Mouse (Mus musculus) MEL (cell line): Measurements from ENCODE around the gene Fam69a. TPM values are rescaled to one million over a fixed set of nuclear protein-coding genes. Genes with fewer than 3 reads are reported as not detected.

Experiments
- DNase-seq: peaks from one replicate; pipeline ENCODE4 v3.0.0; 2011; ENCODE audit warnings: low read depth, low spot score
- H3K27ac ChIP-seq: 2 replicates; pipeline ENCODE4 v1.5.1; 2012; ENCODE audit warnings: low read depth, mild to moderate bottlenecking, control low read depth, low read length, moderate library complexity; ENCODE audit not compliant: control insufficient read depth
- H3K27me3 ChIP-seq, 2 experiments: fragments of 150-350 bp in 1 of 2; sonication (generic) in 1 of 2; 2 replicates each; pipeline ENCODE4 v1.6.1; 2012; ENCODE audit warnings: low read length in 2 of 2, mild to moderate bottlenecking in 2 of 2, improper control_type of control experiment in 1 of 2, moderate library complexity in 1 of 2; ENCODE audit not compliant: insufficient read depth in 2 of 2, control insufficient read depth in 1 of 2
- H3K36me3 ChIP-seq, 2 experiments: 2 replicates each; pipeline ENCODE4 v1.6.1; 2012 to 2014; ENCODE audit warnings: low read length in 2 of 2, improper control_type of control experiment in 1 of 2, inconsistent platforms in 1 of 2, mild to moderate bottlenecking in 1 of 2; ENCODE audit not compliant: insufficient read depth in 2 of 2, control insufficient read depth in 1 of 2
- H3K4me1 ChIP-seq, 2 experiments: fragments of 150-350 bp in 1 of 2; sonication (generic) in 1 of 2; 2 replicates each; pipeline ENCODE4 v1.6.1; 2012; ENCODE audit warnings: low read length in 2 of 2, improper control_type of control experiment in 1 of 2, mild to moderate bottlenecking in 1 of 2; ENCODE audit not compliant: insufficient read depth in 2 of 2, control insufficient read depth in 1 of 2
- H3K4me3 ChIP-seq, 2 experiments: fragments of 150-350 bp in 1 of 2; sonication (generic) in 1 of 2; 2 replicates each; pipeline ENCODE4 v1.5.1; 2012; ENCODE audit warnings: low read depth in 2 of 2, low read length in 2 of 2, mild to moderate bottlenecking in 2 of 2, moderate library complexity in 2 of 2, control low read depth in 1 of 2, improper control_type of control experiment in 1 of 2; ENCODE audit not compliant: control insufficient read depth in 1 of 2, insufficient read depth in 1 of 2
- H3K79me2 ChIP-seq: 2 replicates; pipeline ENCODE4 v1.6.1; 2012; ENCODE audit warnings: mild to moderate bottlenecking, low read length, moderate library complexity; ENCODE audit not compliant: control insufficient read depth, poor library complexity, insufficient read depth
- H3K9ac ChIP-seq: 2 replicates; pipeline ENCODE4 v1.6.1; 2012; ENCODE audit warnings: low read depth, mild to moderate bottlenecking, control low read depth, low read length, moderate library complexity; ENCODE audit not compliant: control insufficient read depth, poor library complexity, severe bottlenecking
- H3K9me3 ChIP-seq: fragments of 150-350 bp; sonication (generic); replicated peaks from 2 replicates; pipeline ENCODE4 v1.6.1; 2012; ENCODE audit warnings: mild to moderate bottlenecking, low read length, improper control_type of control experiment, moderate library complexity; ENCODE audit not compliant: insufficient read depth
- BHLHE40 ChIP-seq: IDR thresholded peaks from 2 replicates; pipeline ENCODE4 v1.6.1; 2012; ENCODE audit warnings: low read depth, mild to moderate bottlenecking, inconsistent platforms, low read length, improper control_type of control experiment, borderline replicate concordance
- CHD1 ChIP-seq: IDR thresholded peaks from 2 replicates; pipeline ENCODE4 v1.6.1; 2012; ENCODE audit warnings: low read depth, mild to moderate bottlenecking, inconsistent platforms, low read length, improper control_type of control experiment
- CHD2 ChIP-seq: IDR thresholded peaks from 2 replicates; pipeline ENCODE4 v1.6.1; 2011; ENCODE audit warnings: low read length, improper control_type of control experiment
- E2F4 ChIP-seq: IDR thresholded peaks from 2 replicates; pipeline ENCODE4 v1.6.1; 2011; ENCODE audit warnings: low read depth, low read length, improper control_type of control experiment, borderline replicate concordance
- EP300 ChIP-seq, 2 experiments: IDR thresholded peaks; 2 replicates each; pipeline ENCODE4 v1.6.1; 2011; ENCODE audit warnings: improper control_type of control experiment in 2 of 2, low read length in 2 of 2, low read depth in 1 of 2, mild to moderate bottlenecking in 1 of 2
- ETS1 ChIP-seq: IDR thresholded peaks from 2 replicates; pipeline ENCODE4 v1.6.1; 2012; ENCODE audit warnings: low read depth, mild to moderate bottlenecking, inconsistent platforms, low read length, improper control_type of control experiment, moderate library complexity
- GABPA ChIP-seq: IDR thresholded peaks from 2 replicates; pipeline ENCODE4 v1.6.1; 2012; ENCODE audit warnings: low read depth, mild to moderate bottlenecking, inconsistent platforms, low read length, improper control_type of control experiment, moderate library complexity
- HCFC1 ChIP-seq: IDR thresholded peaks from 2 replicates; pipeline ENCODE4 v1.6.1; 2012; ENCODE audit warnings: low read depth, mild to moderate bottlenecking, inconsistent platforms, low read length, improper control_type of control experiment, moderate library complexity
- JUND ChIP-seq: IDR thresholded peaks from 2 replicates; pipeline ENCODE4 v1.6.1; 2011; ENCODE audit warnings: low read depth, mild to moderate bottlenecking, improper control_type of control experiment, low read length
- KAT2A ChIP-seq: conservative IDR thresholded peaks from 2 replicates; pipeline ENCODE4 v1.6.1; 2012; ENCODE audit warnings: low read depth, low read length, improper control_type of control experiment, inconsistent platforms
- MAFK ChIP-seq: IDR thresholded peaks from 2 replicates; pipeline ENCODE4 v1.6.1; 2011; ENCODE audit warnings: low read depth, mild to moderate bottlenecking, low read length, improper control_type of control experiment, borderline replicate concordance
- MAX ChIP-seq: IDR thresholded peaks from 2 replicates; pipeline ENCODE4 v1.6.1; 2011; ENCODE audit warnings: low read length, improper control_type of control experiment
- MEF2A ChIP-seq: IDR thresholded peaks from 2 replicates; pipeline ENCODE4 v1.6.1; 2014; ENCODE audit warnings: low read depth, mild to moderate bottlenecking, inconsistent platforms, low read length, improper control_type of control experiment; ENCODE audit not compliant: poor library complexity, insufficient replicate concordance, severe bottlenecking; ENCODE audit errors: extremely low read depth
- MXI1 ChIP-seq: IDR thresholded peaks from 2 replicates; pipeline ENCODE4 v1.6.1; 2011; ENCODE audit warnings: mild to moderate bottlenecking, low read depth, low read length, improper control_type of control experiment
- MYC ChIP-seq: IDR thresholded peaks from 2 replicates; pipeline ENCODE4 v1.6.1; 2011; ENCODE audit warnings: low read depth, mild to moderate bottlenecking, low read length, improper control_type of control experiment, moderate library complexity
- NRF1 ChIP-seq: IDR thresholded peaks from 2 replicates; pipeline ENCODE4 v1.6.1; 2014; ENCODE audit warnings: low read depth, mild to moderate bottlenecking, inconsistent platforms, low read length, improper control_type of control experiment, moderate library complexity; ENCODE audit not compliant: poor library complexity, insufficient read depth, severe bottlenecking
- POLR2A ChIP-seq, 2 experiments: IDR thresholded peaks; 2 replicates each; pipeline ENCODE4 v1.6.1; 2011 to 2012; ENCODE audit warnings: low read length in 2 of 2, mild to moderate bottlenecking in 2 of 2, control low read depth in 1 of 2, improper control_type of control experiment in 1 of 2, low read depth in 1 of 2, moderate library complexity in 1 of 2; ENCODE audit not compliant: control insufficient read depth in 1 of 2, insufficient read depth in 1 of 2, poor library complexity in 1 of 2
- POLR2AphosphoS2 ChIP-seq: IDR thresholded peaks from 2 replicates; pipeline ENCODE4 v1.6.1; 2011; ENCODE audit warnings: low read length, improper control_type of control experiment
- POLR2AphosphoS5 ChIP-seq: IDR thresholded peaks from 2 replicates; pipeline ENCODE4 v1.6.1; 2012; ENCODE audit warnings: low read depth, borderline replicate concordance, mild to moderate bottlenecking, inconsistent platforms, low read length, moderate library complexity, mixed read lengths
- RAD21 ChIP-seq: IDR thresholded peaks from 2 replicates; pipeline ENCODE4 v1.6.1; 2011; ENCODE audit warnings: mild to moderate bottlenecking, low read depth, low read length, improper control_type of control experiment
- SIN3A ChIP-seq: IDR thresholded peaks from 2 replicates; pipeline ENCODE4 v1.6.1; 2012; ENCODE audit warnings: low read length, improper control_type of control experiment, inconsistent platforms
- SMC3 ChIP-seq: IDR thresholded peaks from 2 replicates; pipeline ENCODE4 v1.6.1; 2011; ENCODE audit warnings: low read depth, low read length, improper control_type of control experiment
- TAL1 ChIP-seq: IDR thresholded peaks from 2 replicates; pipeline ENCODE4 v1.6.1; 2012; ENCODE audit warnings: mild to moderate bottlenecking, inconsistent platforms, low read length, moderate library complexity, mixed read lengths
- TBP ChIP-seq: IDR thresholded peaks from 2 replicates; pipeline ENCODE4 v1.8.0; 2011; ENCODE audit warnings: low read depth, low read length, improper control_type of control experiment
- TCF12 ChIP-seq: IDR thresholded peaks from 2 replicates; pipeline ENCODE4 v1.6.1; 2014; ENCODE audit warnings: low read depth, mild to moderate bottlenecking, inconsistent platforms, low read length, improper control_type of control experiment, moderate library complexity
- UBTF ChIP-seq: IDR thresholded peaks from 2 replicates; pipeline ENCODE4 v1.6.1; 2012; ENCODE audit warnings: low read depth, mild to moderate bottlenecking, inconsistent platforms, low read length, improper control_type of control experiment, moderate library complexity, borderline replicate concordance; ENCODE audit not compliant: insufficient read depth
- USF1 ChIP-seq: IDR thresholded peaks from 2 replicates; pipeline ENCODE4 v1.6.1; 2014; ENCODE audit warnings: low read depth, mild to moderate bottlenecking, inconsistent platforms, low read length, improper control_type of control experiment, moderate library complexity
- USF2 ChIP-seq, 2 experiments: IDR thresholded peaks; 2 replicates each; pipeline ENCODE4 v1.6.1; 2011 to 2012; ENCODE audit warnings: improper control_type of control experiment in 2 of 2, low read length in 2 of 2, borderline replicate concordance in 1 of 2, inconsistent platforms in 1 of 2, low read depth in 1 of 2, mild to moderate bottlenecking in 1 of 2; ENCODE audit not compliant: insufficient read depth in 1 of 2
- ZKSCAN1 ChIP-seq: IDR thresholded peaks from 2 replicates; pipeline ENCODE4 v1.6.1; 2012; ENCODE audit warnings: low read depth, mild to moderate bottlenecking, inconsistent platforms, low read length, improper control_type of control experiment, moderate library complexity
- ZMIZ1 ChIP-seq: IDR thresholded peaks from 2 replicates; pipeline ENCODE4 v1.6.1; 2012; ENCODE audit warnings: low read depth, mild to moderate bottlenecking, inconsistent platforms, low read length, improper control_type of control experiment, moderate library complexity
- polyA plus RNA-seq, 2 experiments: library from polyadenylated mRNA; stranded (reverse) in 1 of 2; unstranded in 1 of 2; fragments of >175 nt in 1 of 2; fragments of >200 nt in 1 of 2; gene quantifications; 2 replicates each; pipeline versions ENCODE4 v1.2.1 to v1.2.4; 2012; ENCODE audit warnings: low replicate concordance in 2 of 2, low read depth in 1 of 2; ENCODE audit not compliant: insufficient read length in 2 of 2, insufficient read depth in 1 of 2, missing spikeins in 1 of 2
- total RNA-seq: library from RNA; depleted of rRNA; stranded (reverse); fragments of 300-350 nt; gene quantifications from 2 replicates; pipeline ENCODE4 v1.2.3, GENCODE M21; 2012

Fam69a gene
- total and polyA plus RNA-seq, 3 experiments = 8.5 to 10.6 TPM; not detected in 1

DNA sequence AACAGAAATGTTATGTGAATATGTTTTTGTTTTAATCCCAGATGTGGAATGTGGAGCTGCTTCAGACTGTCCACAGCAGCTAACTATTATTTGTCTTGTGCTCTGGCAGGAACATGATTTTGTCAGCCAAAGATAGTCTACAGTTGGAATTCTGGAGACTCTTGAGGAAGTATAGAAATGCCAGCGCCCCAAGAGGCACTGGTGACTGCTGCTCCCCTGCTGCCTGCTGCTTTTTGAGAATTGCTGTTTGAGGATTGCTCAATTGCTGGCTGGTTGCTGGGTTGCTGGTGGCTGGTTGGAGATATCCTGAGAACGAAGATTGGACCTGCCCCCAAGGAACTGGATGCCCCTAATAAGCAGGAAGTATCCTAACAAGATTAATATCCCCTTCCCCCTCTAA is 22.8 kb upstream of the Fam69a start:
- no peak overlapping the region for H3K4me3 ChIP-seq
- TF ChIP-seq UBTF (no peak), JUND (no peak), MAX (no peak), BHLHE40 (no peak), TBP (no peak), CHD2 (no peak), TCF12 (no peak), E2F4 (no peak), POLR2A (IDR thresholded peaks at IDR 0.05; ENCODE audit: control insufficient read depth in 1 of 2, insufficient read depth in 1 of 2, low read depth in 1 of 2, low read length in 2 of 2, poor library complexity in 1 of 2) (no peak), MAFK (no peak), TAL1 (no peak), ZMIZ1 (no peak), MXI1 (no peak), KAT2A (no peak), EP300 (IDR thresholded peaks at IDR 0.05; ENCODE audit: low read depth in 1 of 2, low read length in 2 of 2) (no peak), HCFC1 (no peak), ETS1 (no peak), MYC (no peak)
- TF ChIP-seq, all 39 proteins: peak for 0
- no peaks in the 10 kb centered on the region; a peak in 1 of 4 replicates for H3K27me3 ChIP-seq
- no peak for DNase-seq
- H3K9me3 ChIP-seq = no peaks in the 10 kb centered on the region
- no peak overlapping the region for H3K27ac ChIP-seq
- peaks cover 0 to 7% of the 10 kb centered on the region in 2 experiments; a peak in 2 of 4 replicates for H3K36me3 ChIP-seq
- peaks cover 0 to 3% of the 10 kb centered on the region in 2 experiments; a peak in 3 of 4 replicates for H3K4me1 ChIP-seq
- no peaks in the 10 kb centered on the region for H3K79me2 ChIP-seq
- no peak overlapping the region for H3K9ac ChIP-seq

DNA sequence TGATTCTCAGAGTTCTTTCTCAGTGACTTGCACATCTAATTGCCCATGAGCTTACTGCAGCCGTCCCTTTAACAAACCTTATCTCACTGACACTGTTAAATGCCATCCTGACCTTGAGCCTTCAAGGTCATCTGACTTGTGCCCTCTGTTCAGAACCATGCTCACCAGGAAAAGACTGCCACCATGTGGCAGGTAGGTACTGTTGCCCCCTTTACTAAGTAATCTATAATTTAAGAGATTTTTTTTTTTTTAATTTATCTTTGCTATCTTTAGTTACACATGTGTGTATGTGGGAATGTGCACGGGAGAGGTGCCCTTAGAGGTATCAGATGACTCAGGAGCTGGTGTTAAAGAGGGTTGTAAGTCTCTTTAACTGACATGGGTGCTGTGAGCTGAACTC is 18.2 kb upstream of the Fam69a start:
- Histone ChIP-seq H3K4me1 (peaks cover 0 to 8% of the 10 kb centered on the region in 2 experiments; a peak in 2 of 4 replicates), H3K27me3 (no peaks in the 10 kb centered on the region; a peak in 1 of 4 replicates), H3K4me3 (no peak overlapping the region), H3K9me3 (no peaks in the 10 kb centered on the region), H3K27ac (no peak overlapping the region), H3K9ac (no peak overlapping the region), H3K79me2 (no peaks in the 10 kb centered on the region), H3K36me3 (peaks cover 0 to 8% of the 10 kb centered on the region in 2 experiments; a peak in 2 of 4 replicates)
- peak; percentile 63 for DNase-seq
- TF ChIP-seq USF1 = peak; percentile 46; the same call in 1 of the 2 replicates
- TF ChIP-seq SIN3A = no peak
- TF ChIP-seq BHLHE40 = no peak
- TF ChIP-seq EP300 (IDR thresholded peaks at IDR 0.05; ENCODE audit: low read depth in 1 of 2, low read length in 2 of 2) = no peak; a peak in 1 of 4 replicates
- TF ChIP-seq USF2 (IDR thresholded peaks at IDR 0.05; ENCODE audit: borderline replicate concordance in 1 of 2, insufficient read depth in 1 of 2, low read depth in 1 of 2, low read length in 2 of 2) = no peak
- no peak for TF ChIP-seq TAL1
- TF ChIP-seq MEF2A = no peak
- TF ChIP-seq NRF1 = no peak
- TF ChIP-seq MYC = no peak
- TF ChIP-seq KAT2A = no peak
- TF ChIP-seq POLR2A (IDR thresholded peaks at IDR 0.05; ENCODE audit: control insufficient read depth in 1 of 2, insufficient read depth in 1 of 2, low read depth in 1 of 2, low read length in 2 of 2, poor library complexity in 1 of 2) = no peak
- TF ChIP-seq CHD1 = no peak
- no peak for TF ChIP-seq MAX
- TF ChIP-seq RAD21 = peak; percentile 86
- peak; percentile 97 for TF ChIP-seq SMC3
- no peak for TF ChIP-seq MAFK
- TF ChIP-seq POLR2AphosphoS5 = no peak
- no peak for TF ChIP-seq E2F4
- no peak for TF ChIP-seq GABPA
- TF ChIP-seq ZKSCAN1 = no peak
- no peak for TF ChIP-seq POLR2AphosphoS2
- TF ChIP-seq ZMIZ1 = no peak
